Mouse (Mus musculus) lung, embryonic 15.5 days (tissue): ENCODE data around the gene Snx1. TPM values are rescaled to one million over a fixed set of nuclear protein-coding genes. Genes with fewer than 3 reads are reported as not detected.

Source experiments
- ATAC-seq: fragments of 200-750 bp; cut with Nextera tagmentation; 2 replicates; pipeline ENCODE4 v1.8.0; 2017; ENCODE audit warnings: moderate number of reproducible peaks, borderline replicate concordance; ENCODE audit not compliant: low FRiP score, low TSS enrichment; ENCODE audit errors: extremely low read depth
- H3K27ac ChIP-seq: fragments of 300-500 bp; sonication (generic); 2 replicates; pipeline ENCODE4 v1.5.1; 2015; ENCODE audit warnings: moderate library complexity, mild to moderate bottlenecking, inconsistent platforms
- H3K27me3 ChIP-seq: fragments of 300-500 bp; sonication (generic); 2 replicates; pipeline ENCODE4 v1.6.1; 2015; ENCODE audit warnings: inconsistent platforms
- H3K36me3 ChIP-seq: fragments of 300-500 bp; sonication (generic); 2 replicates; pipeline ENCODE4 v1.6.1; 2015; ENCODE audit warnings: inconsistent platforms
- H3K4me1 ChIP-seq: fragments of 300-500 bp; sonication (generic); 2 replicates; pipeline ENCODE4 v1.6.1; 2015; ENCODE audit warnings: inconsistent platforms
- H3K4me2 ChIP-seq: fragments of 300-500 bp; sonication (generic); 2 replicates; pipeline ENCODE4 v1.6.1; 2015; ENCODE audit warnings: inconsistent platforms, mild to moderate bottlenecking, moderate library complexity
- H3K4me3 ChIP-seq: fragments of 300-500 bp; sonication (generic); 2 replicates; pipeline ENCODE4 v1.5.1; 2015; ENCODE audit warnings: mild to moderate bottlenecking, inconsistent platforms
- H3K9ac ChIP-seq: fragments of 300-500 bp; sonication (generic); 2 replicates; pipeline ENCODE4 v1.6.1; 2015; ENCODE audit warnings: inconsistent platforms
- H3K9me3 ChIP-seq: fragments of 300-500 bp; sonication (generic); 2 replicates; pipeline ENCODE4 v1.6.1; 2016; ENCODE audit warnings: inconsistent platforms
- WGBS: fragments of 180-500 bp; shearing (Covaris S2); methylation state at CpG from one replicate; pipeline ENCODE4 v1.1.7; 2015; 5-methylcytosine and 5-hydroxymethylcytosine counted together
- polyA plus RNA-seq: library from polyadenylated mRNA; unstranded; fragments of >200 nt; fragmentation: Nextera tagmentation; extraction: Ambion mirVana; gene quantifications from 2 replicates; pipeline ENCODE4 v1.2.1, GENCODE M21; 2015

Gene Snx1
- polyA plus RNA-seq, 1 experiment from 2014 or later: 126 TPM

GRCm38 (mm10) chr9:66081999-66082398 is 44.4 kb downstream of the Snx1 start:
- WGBS: 52% methylated on average over 4 of the region's 4 CpGs
- H3K4me2 ChIP-seq: no peak overlapping the region
- H3K9ac ChIP-seq: no peak overlapping the region
- H3K4me3 ChIP-seq: no peak overlapping the region
- peak overlapping the region; percentile 88 for H3K27ac ChIP-seq
- no peaks in the 10 kb centered on the region for H3K9me3 ChIP-seq
- H3K36me3 ChIP-seq: peaks cover under 1% of the 10 kb centered on the region
- H3K4me1 ChIP-seq: peaks cover 23% of the 10 kb centered on the region; the same call in 1 of the 2 replicates
- ATAC-seq: no peak
- no peaks in the 10 kb centered on the region for H3K27me3 ChIP-seq

GRCm38 (mm10) chr9:66080804-66081459 is 45.5 kb downstream of the Snx1 start:
- Histone ChIP-seq H3K27ac (peak overlapping the region; percentile 88), H3K4me3 (no peak overlapping the region), H3K4me1 (peaks cover 23% of the 10 kb centered on the region; the same call in 1 of the 2 replicates), H3K27me3 (no peaks in the 10 kb centered on the region), H3K36me3 (no peaks in the 10 kb centered on the region), H3K9ac (no peak overlapping the region), H3K9me3 (no peaks in the 10 kb centered on the region), H3K4me2 (no peak overlapping the region)
- 53% methylated on average over 3 of the region's 3 CpGs for WGBS
- ATAC-seq: peak; percentile 75

GRCm38 (mm10) chr9:66078493-66078892 is 47.9 kb downstream of the Snx1 start:
- ATAC-seq: peak; percentile 41; the same call in 1 of the 2 replicates
- no peaks in the 10 kb centered on the region for H3K27me3 ChIP-seq
- H3K4me2 ChIP-seq: peak overlapping the region; percentile 23; the same call in 1 of the 2 replicates
- no peaks in the 10 kb centered on the region for H3K9me3 ChIP-seq
- H3K9ac ChIP-seq: no peak overlapping the region
- H3K36me3 ChIP-seq: no peaks in the 10 kb centered on the region
- H3K27ac ChIP-seq: peak overlapping the region; percentile 76
- no peak overlapping the region for H3K4me3 ChIP-seq
- H3K4me1 ChIP-seq: peaks cover 23% of the 10 kb centered on the region; the same call in 1 of the 2 replicates
- 6% methylated on average over 14 of the region's 14 CpGs for WGBS

GRCm38 (mm10) chr9:66078072-66078471 is 48.3 kb downstream of the Snx1 start:
- peak overlapping the region; percentile 4; the same call in 1 of the 2 replicates for H3K9ac ChIP-seq
- peak overlapping the region; percentile 76 for H3K27ac ChIP-seq
- no peaks in the 10 kb centered on the region for H3K27me3 ChIP-seq
- H3K4me1 ChIP-seq: peaks cover 23% of the 10 kb centered on the region; the same call in 1 of the 2 replicates
- no peaks in the 10 kb centered on the region for H3K36me3 ChIP-seq
- ATAC-seq: no peak
- H3K4me3 ChIP-seq: no peak overlapping the region
- WGBS: 35% methylated on average over 3 of the region's 3 CpGs
- no peaks in the 10 kb centered on the region for H3K9me3 ChIP-seq
- peak overlapping the region; percentile 23; the same call in 1 of the 2 replicates for H3K4me2 ChIP-seq

- Histone ChIP-seq H3K27ac (no peak overlapping the region), H3K4me3 (no peak overlapping the region), H3K4me1 (peaks cover 14% of the 10 kb centered on the region), H3K36me3 (no peaks in the 10 kb centered on the region), H3K27me3 (peaks cover 22% of the 10 kb centered on the region; the same call in 1 of the 2 replicates), H3K9ac (no peak overlapping the region), H3K9me3 (no peaks in the 10 kb centered on the region), H3K4me2 (no peak overlapping the region)
- ATAC-seq: no peak
- WGBS: 84% methylated on average over 7 of the region's 7 CpGs
These were observed 53.6 kb downstream of the Snx1 start for GRCm38 (mm10) chr9:66072754-66073153.

GRCm38 (mm10) chr9:66070151-66070550 is 56.2 kb downstream of the Snx1 start:
- ATAC-seq: no peak
- WGBS: 84% methylated on average over 5 of the region's 5 CpGs
- H3K4me3 ChIP-seq: no peak overlapping the region
- H3K36me3 ChIP-seq: peaks cover 19% of the 10 kb centered on the region
- H3K4me2 ChIP-seq: peak overlapping the region; percentile 97; the same call in 1 of the 2 replicates
- no peaks in the 10 kb centered on the region for H3K9me3 ChIP-seq
- H3K27ac ChIP-seq: no peak overlapping the region
- peaks cover 14% of the 10 kb centered on the region for H3K4me1 ChIP-seq
- no peak overlapping the region for H3K9ac ChIP-seq
- H3K27me3 ChIP-seq: peaks cover 23% of the 10 kb centered on the region; the same call in 1 of the 2 replicates

- Histone ChIP-seq H3K4me1 (peaks cover 14% of the 10 kb centered on the region), H3K9me3 (no peaks in the 10 kb centered on the region), H3K4me2 (peak within 1 kb of the TSS; percentile 97), H3K9ac (peak within 1 kb of the TSS; percentile 50), H3K36me3 (peaks cover 22% of the 10 kb centered on the region), H3K27me3 (peaks cover 23% of the 10 kb centered on the region; the same call in 1 of the 2 replicates), H3K27ac (no peak within 1 kb of the TSS), H3K4me3 (peak within 1 kb of the TSS; percentile 53)
- WGBS: 2% methylated on average over 22 of the region's 22 CpGs
- ATAC-seq: peak; percentile 89
These were observed 56.8 kb downstream of the Snx1 start, which contains the start of gene Snx22 for GRCm38 (mm10) chr9:66069583-66069982. Gene Snx22, minus strand, starts transcription at chr9:66069719.

- Histone ChIP-seq H3K36me3 (peaks cover 28% of the 10 kb centered on the region), H3K27me3 (peaks cover 23% of the 10 kb centered on the region; the same call in 1 of the 2 replicates), H3K9ac (peak overlapping the region; percentile 50), H3K9me3 (no peaks in the 10 kb centered on the region), H3K27ac (no peak overlapping the region), H3K4me3 (peak overlapping the region; percentile 53), H3K4me2 (peak overlapping the region; percentile 97), H3K4me1 (peaks cover 14% of the 10 kb centered on the region)
- ATAC-seq: peak; percentile 27
- 1% methylated on average over 30 of the region's 30 CpGs for WGBS
These were observed 57.4 kb downstream of the Snx1 start for GRCm38 (mm10) chr9:66068971-66069391.

GRCm38 (mm10) chr9:66068056-66068455 is 58.3 kb downstream of the Snx1 start:
- peak overlapping the region; percentile 97 for H3K4me2 ChIP-seq
- no peak for ATAC-seq
- 59% methylated on average over 4 of the region's 4 CpGs for whole genome bisulfite sequencing
- H3K36me3 ChIP-seq: peaks cover 37% of the 10 kb centered on the region
- peaks cover 23% of the 10 kb centered on the region; the same call in 1 of the 2 replicates for H3K27me3 ChIP-seq
- 0 out of 2 replicates have a peak overlapping the region, but pooled peaks have one; percentile 53 for H3K4me3 ChIP-seq
- no peak overlapping the region for H3K27ac ChIP-seq
- H3K9me3 ChIP-seq: no peaks in the 10 kb centered on the region
- peaks cover 14% of the 10 kb centered on the region for H3K4me1 ChIP-seq
- H3K9ac ChIP-seq: no peak overlapping the region

GRCm38 (mm10) chr9:66067542-66067941 is 58.8 kb downstream of the Snx1 start:
- WGBS: 24% methylated on average over 5 of the region's 5 CpGs
- Histone ChIP-seq H3K27me3 (peaks cover 23% of the 10 kb centered on the region; the same call in 1 of the 2 replicates), H3K4me3 (no peak overlapping the region)

GRCm38 (mm10) chr9:66066791-66067190 is 59.6 kb downstream of the Snx1 start:
- Histone ChIP-seq H3K4me3 (no peak overlapping the region), H3K36me3 (peaks cover 45% of the 10 kb centered on the region), H3K4me2 (no peak overlapping the region), H3K9ac (no peak overlapping the region), H3K4me1 (peaks cover 14% of the 10 kb centered on the region), H3K27ac (no peak overlapping the region), H3K27me3 (peaks cover 23% of the 10 kb centered on the region; the same call in 1 of the 2 replicates), H3K9me3 (no peaks in the 10 kb centered on the region)
- WGBS: 73% methylated on average over 3 of the region's 3 CpGs
- ATAC-seq: no peak

More at GRCm38 (mm10) chr9:66067542-66067941, 58.8 kb downstream of the Snx1 start:
- peaks cover 14% of the 10 kb centered on the region for H3K4me1 ChIP-seq
- ATAC-seq: peak; percentile 9; the same call in 1 of the 2 replicates
- peak overlapping the region; percentile 97 for H3K4me2 ChIP-seq
- H3K9ac ChIP-seq: no peak overlapping the region
- peaks cover 42% of the 10 kb centered on the region for H3K36me3 ChIP-seq
- no peaks in the 10 kb centered on the region for H3K9me3 ChIP-seq
- H3K27ac ChIP-seq: no peak overlapping the region

GRCm38 (mm10) chr9:66064316-66064715 is 62.1 kb downstream of the Snx1 start:
- no peaks in the 10 kb centered on the region for H3K9me3 ChIP-seq

More at GRCm38 (mm10) chr9:66064316-66064715, 62.1 kb downstream of the Snx1 start:
- peaks cover 45% of the 10 kb centered on the region for H3K36me3 ChIP-seq
- no peak overlapping the region for H3K27ac ChIP-seq
- no peak overlapping the region for H3K9ac ChIP-seq
- H3K4me2 ChIP-seq: no peak overlapping the region
- 93% methylated on average over 11 of the region's 11 CpGs for WGBS
- ATAC-seq: no peak
- H3K27me3 ChIP-seq: peaks cover 11% of the 10 kb centered on the region; the same call in 1 of the 2 replicates
- H3K4me1 ChIP-seq: peaks cover 20% of the 10 kb centered on the region
- H3K4me3 ChIP-seq: no peak overlapping the region
